Mouse (Mus musculus) liver, embryonic 14.5 days (tissue): ENCODE measurements around the gene Defb23. TPM values are rescaled to one million over a fixed set of nuclear protein-coding genes. Genes with fewer than 3 reads are reported as not detected.

Experiments
- ATAC-seq: fragments of 200-750 bp; cut with Nextera tagmentation; 2 replicates; pipeline ENCODE4 v1.8.0; 2017; ENCODE audit warnings: moderate number of reproducible peaks, mild to moderate bottlenecking, moderate library complexity; ENCODE audit not compliant: insufficient read depth
- DNase-seq, 3 experiments: peaks; one replicate each; pipeline ENCODE4 v3.0.0-alpha.2; 2012 to 2013; ENCODE audit warnings: low read depth in 3 of 3, low spot score in 3 of 3
- H3K27ac ChIP-seq: fragments of 300-500 bp; sonication (generic); 2 replicates; pipeline ENCODE4 v1.5.1; 2014; ENCODE audit warnings: moderate library complexity, mild to moderate bottlenecking, control low read depth, inconsistent platforms
- H3K27me3 ChIP-seq: fragments of 300-500 bp; sonication (generic); 2 replicates; pipeline ENCODE4 v1.6.1; 2014; ENCODE audit warnings: mild to moderate bottlenecking, low read length, moderate library complexity; ENCODE audit not compliant: control insufficient read depth, insufficient read depth
- H3K36me3 ChIP-seq: fragments of 300-500 bp; sonication (generic); replicated peaks from 2 replicates; pipeline ENCODE4 v1.6.1; 2014; ENCODE audit warnings: low read depth; ENCODE audit not compliant: control insufficient read depth, insufficient read depth
- H3K4me1 ChIP-seq, 2 experiments: fragments of 200-500 bp in 1 of 2; fragments of 300-500 bp in 1 of 2; sonication (generic) in 1 of 2; replicated peaks; 2 replicates each; pipeline ENCODE4 v1.6.1; 2012 to 2014; ENCODE audit warnings: antibody characterized with exemption in 1 of 2, inconsistent platforms in 1 of 2, low read length in 1 of 2; ENCODE audit not compliant: control insufficient read depth in 2 of 2, insufficient read depth in 2 of 2
- H3K4me2 ChIP-seq: fragments of 300-500 bp; sonication (generic); 2 replicates; pipeline ENCODE4 v1.6.1; 2014; ENCODE audit warnings: low read depth, mild to moderate bottlenecking, control low read depth, moderate library complexity
- H3K4me3 ChIP-seq, 2 experiments: fragments of 200-500 bp in 1 of 2; fragments of 300-500 bp in 1 of 2; sonication (generic) in 1 of 2; 2 replicates each; pipeline ENCODE4 v1.5.1; 2012 to 2014; ENCODE audit warnings: low read depth in 2 of 2, low read length in 2 of 2, mild to moderate bottlenecking in 2 of 2, control low read depth in 1 of 2, inconsistent platforms in 1 of 2, moderate library complexity in 1 of 2; ENCODE audit not compliant: insufficient read depth in 1 of 2
- H3K9ac ChIP-seq: fragments of 300-500 bp; sonication (generic); replicated peaks from 2 replicates; pipeline ENCODE4 v1.6.1; 2014; ENCODE audit warnings: mild to moderate bottlenecking, control low read depth, moderate library complexity
- H3K9me3 ChIP-seq: fragments of 300-500 bp; sonication (generic); 2 replicates; pipeline ENCODE4 v1.6.1; 2016; ENCODE audit warnings: low read length, mixed read lengths; ENCODE audit not compliant: control insufficient read depth
- CTCF ChIP-seq: IDR thresholded peaks from 2 replicates; pipeline ENCODE4 v1.5.1; 2016; ENCODE audit warnings: antibody characterized with exemption, low read depth, control low read depth
- EP300 ChIP-seq: IDR thresholded peaks from 2 replicates; pipeline ENCODE4 v1.6.1; 2016; ENCODE audit warnings: antibody characterized with exemption, low read depth
- WGBS: fragments of 180-500 bp; shearing (Covaris S2); extraction: QIAGEN DNeasy Blood & Tissue Kit; methylation state at CpG from one replicate; pipeline ENCODE4 v1.1.7; 2014; ENCODE audit not compliant: insufficient replicate concordance; 5-methylcytosine and 5-hydroxymethylcytosine counted together
- polyA plus RNA-seq, 2 experiments: library from polyadenylated mRNA; depleted of rRNA in 1 of 2; stranded (reverse) in 1 of 2; unstranded in 1 of 2; fragments of >200 nt; fragmentation: Nextera tagmentation in 1 of 2; extraction: Ambion mirVana in 1 of 2; gene quantifications; 2 replicates each; pipeline versions ENCODE4 v1.2.1 to v1.2.3; 2012 to 2014

The Defb23 gene
- polyA plus RNA-seq, 2 experiments = not detected

GRCm38 (mm10) chr2:152427493-152427892 lies 36.9 kb downstream of the Defb23 start:
- Histone ChIP-seq H3K36me3 (no peaks in the 10 kb centered on the region), H3K9ac (no peak overlapping the region), H3K4me1 (no peaks in the 10 kb centered on the region), H3K4me3 (no peak overlapping the region), H3K9me3 (no peaks in the 10 kb centered on the region), H3K4me2 (no peak overlapping the region), H3K27me3 (no peaks in the 10 kb centered on the region), H3K27ac (no peak overlapping the region)
- ATAC-seq (no peak), DNase-seq (no peak)
- TF ChIP-seq CTCF = no peak
- 41% methylated on average over 12 of the region's 12 CpGs for WGBS

GRCm38 (mm10) chr2:152415786-152416185 lies 48.6 kb downstream of the Defb23 start:
- H3K27me3 ChIP-seq = no peaks in the 10 kb centered on the region
- peak overlapping the region; percentile 90; the same call in 1 of the 2 replicates for H3K4me2 ChIP-seq
- ATAC-seq (no peak), DNase-seq (no peak)
- peaks cover 11 to 26% of the 10 kb centered on the region in 2 experiments for H3K4me1 ChIP-seq
- no peak overlapping the region for H3K4me3 ChIP-seq
- H3K36me3 ChIP-seq = peaks cover 5% of the 10 kb centered on the region; the same call in 1 of the 2 replicates
- TF ChIP-seq EP300 (no peak), CTCF (no peak)
- H3K9ac ChIP-seq = no peak overlapping the region
- H3K27ac ChIP-seq = no peak overlapping the region
- WGBS = 90% methylated on average over 3 of the region's 3 CpGs
- H3K9me3 ChIP-seq = peaks cover 3% of the 10 kb centered on the region; the same call in 1 of the 2 replicates

- TF ChIP-seq EP300 (no peak), CTCF (no peak)
- peak within 1 kb of the TSS; percentile 68 to 89 for H3K4me3 ChIP-seq
- H3K36me3 ChIP-seq = peaks cover 5% of the 10 kb centered on the region; the same call in 1 of the 2 replicates
- no peaks in the 10 kb centered on the region for H3K27me3 ChIP-seq
- peak within 1 kb of the TSS; percentile 93 for H3K9ac ChIP-seq
- 33% methylated on average over 4 of the region's 4 CpGs for WGBS
- H3K4me1 ChIP-seq = peaks cover 16 to 27% of the 10 kb centered on the region in 2 experiments
- ATAC-seq (no peak), DNase-seq (no peak)
- H3K27ac ChIP-seq = peak within 1 kb of the TSS; percentile 38
- peaks cover 3% of the 10 kb centered on the region; the same call in 1 of the 2 replicates for H3K9me3 ChIP-seq
- peak within 1 kb of the TSS; percentile 90 for H3K4me2 ChIP-seq
Observed at GRCm38 (mm10) chr2:152415287-152415686, 49.1 kb downstream of the Defb23 start, which contains the start of gene 6820408C15Rik. Gene 6820408C15Rik, plus strand, starts transcription at chr2:152415587.

- ATAC-seq (peak; percentile 78), DNase-seq (peak in 2 of 3 experiments; percentile 60)
- under 1% methylated on average over 64 of the region's 65 CpGs for WGBS
- Histone ChIP-seq H3K9me3 (peaks cover 3% of the 10 kb centered on the region; the same call in 1 of the 2 replicates), H3K9ac (peak within 1 kb of the TSS; percentile 93), H3K27me3 (no peaks in the 10 kb centered on the region), H3K4me1 (peaks cover 16 to 27% of the 10 kb centered on the region in 2 experiments), H3K4me3 (peak within 1 kb of the TSS; percentile 68 to 89), H3K4me2 (peak within 1 kb of the TSS; percentile 90), H3K36me3 (peaks cover 5% of the 10 kb centered on the region; the same call in 1 of the 2 replicates), H3K27ac (peak within 1 kb of the TSS; percentile 38)
- TF ChIP-seq CTCF (no peak), EP300 (no peak)
Observed at GRCm38 (mm10) chr2:152414591-152415165, 49.7 kb downstream of the Defb23 start, which contains the start of gene Zcchc3. Gene Zcchc3, minus strand, starts transcription at chr2:152415027.

- peak overlapping the region; percentile 93 for H3K9ac ChIP-seq
- no peak for DNase-seq
- ATAC-seq = peak; percentile 36
- peaks cover 16 to 27% of the 10 kb centered on the region in 2 experiments for H3K4me1 ChIP-seq
- H3K27ac ChIP-seq = peak overlapping the region; percentile 38
- TF ChIP-seq CTCF (0 out of 2 replicates have a peak, but pooled peaks have one; percentile 1), EP300 (no peak)
- H3K4me3 ChIP-seq = peak overlapping the region; percentile 68 to 89
- no peaks in the 10 kb centered on the region for H3K27me3 ChIP-seq
- peaks cover 3% of the 10 kb centered on the region; the same call in 1 of the 2 replicates for H3K9me3 ChIP-seq
- H3K4me2 ChIP-seq = peak overlapping the region; percentile 90
- H3K36me3 ChIP-seq = peaks cover 5% of the 10 kb centered on the region; the same call in 1 of the 2 replicates
- WGBS = under 1% methylated on average over 85 of the region's 86 CpGs
Observed at GRCm38 (mm10) chr2:152413765-152414584, 50.4 kb downstream of the Defb23 start.
